Mouse (Mus musculus) embryonic facial prominence, embryonic 14.5 days (tissue): Measurements from ENCODE around the gene Gm49325. TPM values are rescaled to one million over a fixed set of nuclear protein-coding genes. Genes with fewer than 3 reads are reported as not detected.
"Not testable (repeated sequence)": the region's sequence is repeated elsewhere in the genome, so short reads cannot be mapped to it uniquely, and the experiment has no call there.

Experiments used
- ATAC-seq: fragments of 200-750 bp; cut with Nextera tagmentation; 2 replicates; pipeline ENCODE4 v1.8.0; 2017; ENCODE audit warnings: low read depth, moderate number of reproducible peaks, moderate TSS enrichment
- DNase-seq: peaks from one replicate; pipeline ENCODE4 v3.0.0-alpha.2; 2015; ENCODE audit warnings: low spot score
- H3K27ac ChIP-seq: fragments of 300-500 bp; sonication (generic); replicated peaks from 2 replicates; pipeline ENCODE4 v1.5.1; 2014; ENCODE audit warnings: low read depth, mild to moderate bottlenecking, low read length, moderate library complexity
- H3K27me3 ChIP-seq: fragments of 300-500 bp; sonication (generic); replicated peaks from 2 replicates; pipeline ENCODE4 v1.6.1; 2014; ENCODE audit warnings: low read length; ENCODE audit not compliant: control insufficient read depth, insufficient read depth
- H3K36me3 ChIP-seq: fragments of 300-500 bp; sonication (generic); 2 replicates; pipeline ENCODE4 v1.6.1; 2014; ENCODE audit warnings: low read length, mixed read lengths; ENCODE audit not compliant: control insufficient read depth, insufficient read depth
- H3K4me1 ChIP-seq: fragments of 300-500 bp; sonication (generic); 2 replicates; pipeline ENCODE4 v1.6.1; 2014; ENCODE audit warnings: antibody characterized with exemption, low read length; ENCODE audit not compliant: control insufficient read depth, insufficient read depth
- H3K4me2 ChIP-seq: fragments of 300-500 bp; sonication (generic); 2 replicates; pipeline ENCODE4 v1.6.1; 2014; ENCODE audit warnings: low read depth, mild to moderate bottlenecking, low read length, moderate library complexity, mixed read lengths
- H3K4me3 ChIP-seq: fragments of 300-500 bp; sonication (generic); 2 replicates; pipeline ENCODE4 v1.5.1; 2014; ENCODE audit warnings: low read depth, mild to moderate bottlenecking, low read length
- H3K9ac ChIP-seq: fragments of 300-500 bp; sonication (generic); 2 replicates; pipeline ENCODE4 v1.6.1; 2014; ENCODE audit warnings: low read depth, mild to moderate bottlenecking, low read length, moderate library complexity, mixed read lengths
- H3K9me3 ChIP-seq: fragments of 300-500 bp; sonication (generic); 2 replicates; pipeline ENCODE4 v1.6.1; 2016; ENCODE audit warnings: low read length; ENCODE audit not compliant: control insufficient read depth
- WGBS: fragments of 180-500 bp; shearing (Covaris S2); extraction: QIAGEN DNeasy Blood & Tissue Kit; methylation state at CpG from one replicate; pipeline ENCODE4 v1.1.7; 2014; 5-methylcytosine and 5-hydroxymethylcytosine counted together
- microRNA counts: library from miRNA; unstranded; fragments of <30 nt; microRNA quantifications from one replicate; lab custom pipeline; 2017
- microRNA-seq: library from miRNA; unstranded; fragments of <30 nt; microRNA quantifications from one replicate; pipeline ENCODE4, GENCODE M21; 2016; ENCODE audit warnings: borderline number of aligned reads
- polyA plus RNA-seq: library from polyadenylated mRNA; unstranded; fragments of >200 nt; fragmentation: Nextera tagmentation; extraction: Ambion mirVana; gene quantifications from 2 replicates; pipeline ENCODE4 v1.2.1, GENCODE M21; 2014

Gene Gm49325
- polyA plus RNA-seq, 1 experiment from 2014 or later, result 4.1 TPM

DNA sequence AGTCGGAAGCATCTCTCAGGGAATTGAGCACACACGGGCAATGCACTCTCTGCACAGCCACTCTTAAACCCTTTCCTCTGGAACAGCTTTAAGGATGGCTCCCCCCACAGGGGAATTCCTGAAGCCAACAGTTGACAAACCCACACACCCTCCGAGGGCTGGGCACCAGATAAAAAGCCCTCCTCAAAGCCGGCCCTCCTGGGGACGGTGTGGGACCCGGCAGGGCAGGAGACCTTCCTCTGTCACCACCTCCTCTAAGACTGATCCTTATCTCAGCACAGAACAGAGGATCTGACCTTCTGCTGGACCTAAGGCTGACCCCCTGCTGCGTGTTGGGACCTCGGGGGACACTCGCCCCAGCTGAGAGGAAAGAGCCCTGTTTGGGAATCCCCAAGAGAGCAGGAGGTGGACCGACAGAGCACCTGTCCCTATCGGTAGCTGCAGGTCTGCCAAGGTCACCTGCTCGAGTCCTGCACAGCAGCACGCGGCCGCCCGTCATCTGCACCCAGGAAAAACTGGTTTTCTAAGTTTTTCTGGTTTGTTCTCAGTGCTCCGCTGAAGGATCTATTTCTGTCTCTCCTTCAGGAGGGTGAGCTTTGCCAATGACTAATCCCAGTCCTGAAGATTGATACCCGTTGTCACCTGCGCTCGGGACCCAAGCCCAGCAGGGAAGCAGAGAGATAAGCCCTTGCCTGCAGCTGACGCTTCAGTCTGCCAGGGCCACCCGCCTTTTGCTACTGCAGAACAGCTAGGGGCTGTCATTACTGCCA, 80.1 kb downstream of the Gm49325 start, which contains the start of gene Tspear:
Gene Tspear (plus strand): TSS at position 675 of the 770 bp plus-strand sequence.
- H3K4me2 ChIP-seq, result peak within 1 kb of the TSS; percentile 29
- no peak within 1 kb of the TSS for H3K27ac ChIP-seq
- peak within 1 kb of the TSS; percentile 5; the same call in 1 of the 2 replicates for H3K4me3 ChIP-seq
- ATAC-seq (peak; percentile 42; the same call in 1 of the 2 replicates), DNase-seq (peak; percentile 65)
- H3K36me3 ChIP-seq, result no peaks in the 10 kb centered on the region
- H3K9ac ChIP-seq, result no peak within 1 kb of the TSS
- WGBS, result 9% methylated on average over 21 of the region's 22 CpGs
- H3K4me1 ChIP-seq, result no peaks in the 10 kb centered on the region
- H3K27me3 ChIP-seq, result peaks cover 31% of the 10 kb centered on the region
- H3K9me3 ChIP-seq, result no peaks in the 10 kb centered on the region

DNA sequence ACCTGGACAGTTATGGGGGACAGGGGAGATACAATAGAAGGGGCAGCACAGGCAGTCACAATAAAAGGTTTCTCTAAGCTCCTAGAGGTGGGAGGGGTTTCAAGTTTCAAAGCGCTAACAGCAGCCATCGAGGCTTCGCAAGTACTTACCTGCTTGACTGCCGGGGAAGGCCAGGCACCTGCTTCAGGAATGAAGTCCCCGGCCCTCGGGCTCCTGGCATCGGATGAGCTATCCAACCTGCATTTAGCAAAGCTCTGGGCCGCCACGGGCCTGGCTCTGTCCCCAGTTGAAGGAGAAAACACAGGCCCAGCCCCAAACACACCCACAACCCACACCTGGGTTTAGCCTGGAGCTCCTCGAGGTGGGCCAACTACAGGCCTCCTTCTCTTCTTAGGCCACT, 81.0 kb downstream of the Gm49325 start:
- 24% methylated on average over 10 of the region's 10 CpGs for WGBS
- H3K4me2 ChIP-seq, result peak overlapping the region; percentile 29; the same call in 1 of the 2 replicates
- no peaks in the 10 kb centered on the region for H3K4me1 ChIP-seq
- H3K9me3 ChIP-seq, result no peaks in the 10 kb centered on the region
- H3K9ac ChIP-seq, result no peak overlapping the region
- H3K4me3 ChIP-seq, result no peak overlapping the region
- peaks cover 31% of the 10 kb centered on the region for H3K27me3 ChIP-seq
- H3K36me3 ChIP-seq, result no peaks in the 10 kb centered on the region
- DNase-seq (peak; percentile 78), ATAC-seq (peak; percentile 49; the same call in 1 of the 2 replicates)
- H3K27ac ChIP-seq, result no peak overlapping the region

GRCm38 (mm10) chr10:77690356-77690807, 84.4 kb downstream of the Gm49325 start, which contains the start of gene Gm19402:
TSS of gene Gm19402 (minus strand) at chr10:77690757.
- not testable (repeated sequence) for DNase-seq, H3K36me3 ChIP-seq, H3K4me1 ChIP-seq, H3K27ac ChIP-seq, H3K9ac ChIP-seq, ATAC-seq, H3K4me3 ChIP-seq, H3K9me3 ChIP-seq, H3K4me2 ChIP-seq
- H3K27me3 ChIP-seq, result peaks cover 26% of the 10 kb centered on the region
- WGBS, result 58% methylated on average over 3 of the region's 3 CpGs

MicroRNA genes within 50 kb of the gene (microRNA counts, 519-probe panel; counts per million panel counts)
- microRNA mmu-miR-1930 (lab: Ali Mortazavi, UCI), result 19.3 counts per million

Small RNA genes within 50 kb of the gene (microRNA-seq; reads per million reads assigned to microRNA genes)
- 13.3 reads per million, percentile 31 among the genes with 10 or more reads in this experiment for gene Mir1930

Other genes starting within 250 kb of the Gm49325 start
- gene Adarb1, start 187.9 kb upstream of the Gm49325 start, polyA plus RNA-seq, result 4.2 and 5.4 TPM in 2 replicates
- gene Fam207a, start 90.4 kb upstream of the Gm49325 start, polyA plus RNA-seq, result 34.2 and 38.5 TPM in 2 replicates
- gene Itgb2, start 75.9 kb upstream of the Gm49325 start, polyA plus RNA-seq, result 3.0 and 3.5 TPM in 2 replicates
- gene Pttg1ip, start 24.5 kb upstream of the Gm49325 start, polyA plus RNA-seq, result 135 and 143 TPM in 2 replicates
- gene Sumo3, start 100 bp upstream of the Gm49325 start, polyA plus RNA-seq, result 261 and 281 TPM in 2 replicates
- 66.1 and 69.5 TPM in 2 replicates for gene Ube2g2, start 16.1 kb downstream of the Gm49325 start, polyA plus RNA-seq
- 1.0 and 1.3 TPM in 2 replicates for gene Tspear, start 80.4 kb downstream of the Gm49325 start, polyA plus RNA-seq
- gene Gm19402, start 84.6 kb downstream of the Gm49325 start, polyA plus RNA-seq, result not detected in 2 replicates
- not detected in 2 replicates for gene Gm9508, start 91.0 kb downstream of the Gm49325 start, polyA plus RNA-seq
- gene Gm10272, start 100.4 kb downstream of the Gm49325 start, polyA plus RNA-seq, result not detected in 2 replicates
- 0.57 TPM in 1 of 2 replicates, not detected in the other for gene Gm10024, start 105.3 kb downstream of the Gm49325 start, polyA plus RNA-seq
- not detected in 2 replicates for gene Gm10142, start 109.6 kb downstream of the Gm49325 start, polyA plus RNA-seq
- gene Krtap12-1, start 114.4 kb downstream of the Gm49325 start, polyA plus RNA-seq, result not detected in 2 replicates
- gene Gm10100, start 120.3 kb downstream of the Gm49325 start, polyA plus RNA-seq, result not detected in 2 replicates
- not detected in 2 replicates for gene Gm18596, start 136.4 kb downstream of the Gm49325 start, polyA plus RNA-seq
- gene Gm9736, start 145.2 kb downstream of the Gm49325 start, polyA plus RNA-seq, result not detected in 2 replicates
- gene Gm3233, start 153.5 kb downstream of the Gm49325 start, polyA plus RNA-seq, result not detected in 2 replicates
- not detected in 2 replicates for gene Gm3238, start 165.1 kb downstream of the Gm49325 start, polyA plus RNA-seq
- gene Gm7138, start 170.7 kb downstream of the Gm49325 start, polyA plus RNA-seq, result not detected in 2 replicates
- gene Gm3250, start 176.3 kb downstream of the Gm49325 start, polyA plus RNA-seq, result not detected in 2 replicates
- gene Gm7137, start 182.0 kb downstream of the Gm49325 start, polyA plus RNA-seq, result not detected in 2 replicates
- not detected in 2 replicates for gene Gm9639, start 188.9 kb downstream of the Gm49325 start, polyA plus RNA-seq
- not detected in 2 replicates for gene Gm19668, start 192.9 kb downstream of the Gm49325 start, polyA plus RNA-seq
- gene Gm9507, start 205.6 kb downstream of the Gm49325 start, polyA plus RNA-seq, result not detected in 2 replicates
- gene Gm2696, start 208.5 kb downstream of the Gm49325 start, polyA plus RNA-seq, result not detected in 2 replicates
- gene Krtap10-4, start 220.9 kb downstream of the Gm49325 start, polyA plus RNA-seq, result not detected in 2 replicates
- not detected in 2 replicates for gene Krtap10-10, start 229.8 kb downstream of the Gm49325 start, polyA plus RNA-seq
- gene Gm36176, start 240.6 kb downstream of the Gm49325 start, polyA plus RNA-seq, result not detected in 2 replicates
- gene Gm10318, start 246.7 kb downstream of the Gm49325 start, polyA plus RNA-seq, result 0.33 TPM in 1 of 2 replicates, not detected in the other